Mouse (Mus musculus): ENCODE measurements around the gene Flad1. TPM values are rescaled to one million over a fixed set of nuclear protein-coding genes. Genes with fewer than 3 reads are reported as not detected.

Gene Flad1
- polyA plus RNA-seq, 1 experiment from 2014 or later, result 36.5 TPM

DNA sequence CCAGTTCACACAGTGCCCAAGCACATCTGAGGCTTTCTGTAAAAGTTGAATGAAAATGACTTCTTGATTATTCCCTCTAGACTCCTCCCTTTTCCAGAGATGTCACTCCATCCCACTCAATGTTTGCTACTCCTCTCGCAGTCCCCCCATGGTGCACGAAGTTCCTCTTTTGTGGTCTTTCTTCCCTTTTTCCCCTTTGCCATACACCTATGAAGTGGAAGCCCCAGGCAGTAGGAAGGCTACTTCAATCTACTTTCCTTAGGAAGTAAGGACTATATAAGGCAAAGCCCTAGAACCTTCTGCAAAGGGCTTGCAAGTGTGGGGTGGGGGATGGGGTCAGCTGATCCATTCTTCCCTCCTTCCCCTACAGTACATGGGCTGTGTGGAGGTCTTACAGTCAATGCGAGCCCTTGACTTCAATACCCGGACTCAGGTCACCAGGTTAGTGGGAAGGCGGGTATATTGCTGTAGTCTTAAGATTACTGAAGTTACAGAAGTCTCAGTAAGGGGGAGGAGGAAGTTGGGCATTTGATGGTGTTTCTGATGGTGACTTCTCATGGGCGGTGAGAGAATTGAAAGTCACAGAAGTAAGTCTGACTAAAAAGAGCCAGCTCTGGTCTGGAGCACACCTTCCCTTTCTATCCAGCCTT lies 11.0 kb upstream of the Flad1 start:
- no peak overlapping the region for H3K9ac ChIP-seq

DNA sequence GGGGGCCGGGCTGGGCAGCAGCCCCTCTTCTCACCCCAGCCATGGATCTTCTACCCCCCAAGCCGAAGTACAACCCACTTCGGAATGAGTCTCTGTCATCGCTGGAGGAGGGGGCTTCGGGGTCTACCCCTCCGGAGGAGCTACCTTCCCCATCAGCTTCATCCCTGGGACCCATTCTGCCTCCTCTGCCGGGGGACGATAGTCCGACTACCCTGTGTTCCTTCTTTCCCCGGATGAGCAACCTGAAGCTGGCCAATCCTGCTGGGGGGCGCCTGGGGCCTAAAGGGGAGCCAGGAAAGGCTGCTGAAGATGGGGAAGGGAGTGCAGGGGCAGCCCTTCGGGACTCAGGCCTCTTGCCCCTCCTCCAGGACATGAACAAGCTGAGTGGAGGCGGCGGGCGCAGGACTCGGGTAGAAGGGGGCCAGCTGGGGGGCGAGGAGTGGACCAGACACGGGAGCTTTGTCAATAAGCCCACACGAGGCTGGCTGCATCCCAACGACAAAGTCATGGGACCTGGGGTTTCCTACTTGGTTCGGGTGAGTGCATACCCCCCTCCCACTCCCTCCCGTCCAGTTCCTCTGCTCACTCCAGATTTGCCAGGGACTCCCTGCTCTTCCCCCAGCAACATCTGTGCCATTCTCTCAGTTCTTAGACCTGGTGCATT lies 10.3 kb upstream of the Flad1 start:
- H3K27me3 ChIP-seq (replicated peaks), result no peaks in the 10 kb centered on the region
- no peak overlapping the region for H3K27ac ChIP-seq
- H3K9me3 ChIP-seq, result no peaks in the 10 kb centered on the region
- peaks cover 33% of the 10 kb centered on the region for H3K4me1 ChIP-seq
- H3K9ac ChIP-seq, result peak overlapping the region; percentile 39; the same call in 1 of the 2 replicates
- peak overlapping the region; percentile 30 for H3K4me3 ChIP-seq
- peak overlapping the region; percentile 49 for H3K4me2 ChIP-seq
- H3K36me3 ChIP-seq (replicated peaks), result no peaks in the 10 kb centered on the region
- 10% methylated on average over 22 of the region's 22 CpGs for WGBS
- no peak for ATAC-seq (replicated peaks)

More for the DNA sequence above, 11.0 kb upstream of the Flad1 start:
- H3K4me2 ChIP-seq, result no peak overlapping the region; the same call in 1 of the 2 replicates
- no peaks in the 10 kb centered on the region for H3K27me3 ChIP-seq (replicated peaks)
- H3K4me1 ChIP-seq, result peaks cover 25% of the 10 kb centered on the region
- no peaks in the 10 kb centered on the region for H3K36me3 ChIP-seq (replicated peaks)
- no peak for ATAC-seq (replicated peaks)
- no peak overlapping the region for H3K27ac ChIP-seq
- no peaks in the 10 kb centered on the region for H3K9me3 ChIP-seq
- 67% methylated on average over 6 of the region's 6 CpGs for WGBS
- no peak overlapping the region for H3K4me3 ChIP-seq

DNA sequence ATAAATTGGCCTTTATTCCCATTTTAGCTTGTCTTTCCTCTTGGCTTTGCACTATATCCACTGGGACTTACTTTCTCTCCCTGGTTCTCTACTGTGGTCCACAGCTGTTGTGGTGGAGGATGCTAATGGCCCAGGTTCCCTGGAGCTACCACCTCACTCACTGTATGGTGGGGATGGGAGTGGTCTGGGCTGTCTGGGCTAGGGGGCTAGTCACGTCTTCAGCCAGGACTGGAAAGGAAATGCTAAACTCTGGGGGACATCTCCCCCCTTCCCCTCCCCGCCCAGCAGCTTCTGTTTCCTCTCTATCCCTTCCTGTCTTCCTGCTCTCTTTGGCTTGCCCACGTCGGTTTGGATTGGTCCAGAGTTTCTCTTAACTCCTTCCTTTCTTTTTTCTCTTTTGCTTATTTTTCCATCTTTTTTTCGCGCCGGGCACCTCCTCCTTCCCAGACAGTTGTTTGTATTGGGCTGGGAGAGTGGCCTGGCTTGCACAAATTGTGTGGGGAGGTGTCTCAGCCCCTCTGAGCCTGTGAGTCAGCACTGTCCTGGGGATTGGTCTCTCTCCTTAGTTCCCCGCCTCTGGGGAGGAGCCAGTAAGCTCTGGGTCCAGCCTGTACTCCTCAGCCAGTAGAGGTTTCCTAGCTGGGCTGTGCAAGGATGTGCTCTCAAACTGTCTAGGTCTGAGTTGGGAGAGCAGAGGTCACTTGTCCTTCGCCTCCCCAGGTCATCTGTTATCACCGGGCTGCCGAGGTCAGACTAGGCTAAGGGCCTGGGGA lies 9.5 kb upstream of the Flad1 start:
- H3K27ac ChIP-seq, result peak overlapping the region; percentile 39
- no peaks in the 10 kb centered on the region for H3K27me3 ChIP-seq (replicated peaks)
- H3K4me2 ChIP-seq, result peak overlapping the region; percentile 49
- peak overlapping the region; percentile 39; the same call in 1 of the 2 replicates for H3K9ac ChIP-seq
- 0 out of 2 replicates have a peak, but pooled peaks have one; percentile 32 for ATAC-seq (replicated peaks)
- H3K36me3 ChIP-seq (replicated peaks), result no peaks in the 10 kb centered on the region
- peak overlapping the region; percentile 30 for H3K4me3 ChIP-seq
- 5% methylated on average over 11 of the region's 11 CpGs for WGBS
- peaks cover 37% of the 10 kb centered on the region for H3K4me1 ChIP-seq
- no peaks in the 10 kb centered on the region for H3K9me3 ChIP-seq

DNA sequence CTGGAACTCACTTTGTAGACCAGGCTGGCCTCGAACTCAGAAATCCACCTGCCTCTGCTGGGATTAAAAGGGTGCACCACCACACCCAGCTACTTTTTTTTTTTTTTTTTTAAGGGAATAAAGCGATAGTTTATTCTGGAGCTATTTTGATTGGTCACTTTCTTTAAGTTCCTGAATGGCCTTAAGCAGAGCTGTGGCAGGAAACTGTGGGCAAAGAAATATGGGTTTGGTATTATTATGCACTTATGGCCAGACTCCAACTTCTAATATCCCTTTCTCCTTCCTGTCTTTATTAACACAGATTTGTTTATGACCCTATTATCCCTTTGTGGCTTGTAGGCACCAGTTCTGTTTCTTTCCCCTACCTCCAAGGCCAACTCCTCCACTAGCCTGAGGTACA lies 8.8 kb upstream of the Flad1 start:
- peak overlapping the region; percentile 39; the same call in 1 of the 2 replicates for H3K27ac ChIP-seq

DNA sequence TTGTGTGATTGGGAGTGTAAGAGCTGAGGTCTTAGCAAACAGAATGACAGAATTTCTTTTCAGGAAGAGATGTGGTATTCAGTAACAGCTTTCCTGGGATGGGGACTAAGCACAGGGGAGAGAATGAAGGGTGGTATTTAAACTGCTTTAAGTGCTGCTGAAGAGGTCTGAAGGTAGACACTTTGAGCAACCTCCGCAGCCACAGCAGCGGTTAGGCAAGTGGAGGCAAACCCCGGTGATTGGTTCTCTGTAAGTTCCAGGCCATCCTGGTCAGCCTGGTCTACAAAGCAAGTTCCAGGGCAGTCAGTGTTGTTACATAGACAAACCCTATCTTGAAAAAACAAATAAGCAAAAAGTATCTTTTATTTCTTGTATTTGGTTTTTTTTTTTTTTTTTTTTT lies 8.3 kb upstream of the Flad1 start:
- no peak for ATAC-seq (replicated peaks)
- no peaks in the 10 kb centered on the region for H3K27me3 ChIP-seq (replicated peaks)
- peaks cover 37% of the 10 kb centered on the region for H3K4me1 ChIP-seq
- 0 out of 2 replicates have a peak overlapping the region, but pooled peaks have one; percentile 36 for H3K27ac ChIP-seq
- 43% methylated on average over 3 of the region's 3 CpGs for WGBS
- H3K4me2 ChIP-seq, result peak overlapping the region; percentile 98
- peak overlapping the region; percentile 65; the same call in 1 of the 2 replicates for H3K9ac ChIP-seq
- H3K36me3 ChIP-seq (replicated peaks), result peaks cover 2% of the 10 kb centered on the region
- H3K9me3 ChIP-seq, result no peaks in the 10 kb centered on the region
- H3K4me3 ChIP-seq, result peak overlapping the region; percentile 60

More for the DNA sequence above, 8.8 kb upstream of the Flad1 start:
- no peak overlapping the region; the same call in 1 of the 2 replicates for H3K4me2 ChIP-seq
- no peaks in the 10 kb centered on the region for H3K9me3 ChIP-seq
- H3K27me3 ChIP-seq (replicated peaks), result no peaks in the 10 kb centered on the region
- no peak overlapping the region for H3K9ac ChIP-seq
- WGBS, result 60% methylated on average over 2 of the region's 2 CpGs
- H3K36me3 ChIP-seq (replicated peaks), result no peaks in the 10 kb centered on the region
- ATAC-seq (replicated peaks), result no peak
- H3K4me1 ChIP-seq, result peaks cover 37% of the 10 kb centered on the region
- H3K4me3 ChIP-seq, result no peak overlapping the region

DNA sequence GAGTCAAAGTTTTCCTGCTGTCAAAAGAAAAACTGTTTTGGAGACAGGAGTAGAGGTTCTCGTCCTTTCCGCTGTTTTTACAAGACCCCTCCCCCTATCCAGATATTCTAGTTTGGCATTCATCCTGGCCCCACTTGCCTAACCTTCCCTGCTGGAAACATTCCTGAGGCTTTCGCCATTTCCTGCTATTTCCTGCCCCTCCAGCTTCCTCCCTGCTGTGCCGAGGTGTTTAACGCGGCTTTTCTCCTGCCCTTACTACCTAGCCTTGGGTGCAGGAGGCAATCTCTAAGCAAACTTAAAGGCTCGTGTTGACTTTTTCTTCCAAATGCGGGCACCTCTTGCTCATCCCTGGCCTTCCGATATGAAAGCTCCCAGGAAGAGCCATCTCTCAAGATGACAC lies 7.9 kb upstream of the Flad1 start:
- Histone ChIP-seq H3K4me1 (peaks cover 37% of the 10 kb centered on the region), H3K27ac (peak overlapping the region; percentile 83), H3K9me3 (no peaks in the 10 kb centered on the region), H3K4me3 (peak overlapping the region; percentile 60), H3K4me2 (peak overlapping the region; percentile 98), H3K9ac (peak overlapping the region; percentile 65), H3K36me3 (replicated peaks) (peaks cover 7% of the 10 kb centered on the region), H3K27me3 (replicated peaks) (no peaks in the 10 kb centered on the region)
- WGBS, result 3% methylated on average over 9 of the region's 9 CpGs
- no peak for ATAC-seq (replicated peaks)

DNA sequence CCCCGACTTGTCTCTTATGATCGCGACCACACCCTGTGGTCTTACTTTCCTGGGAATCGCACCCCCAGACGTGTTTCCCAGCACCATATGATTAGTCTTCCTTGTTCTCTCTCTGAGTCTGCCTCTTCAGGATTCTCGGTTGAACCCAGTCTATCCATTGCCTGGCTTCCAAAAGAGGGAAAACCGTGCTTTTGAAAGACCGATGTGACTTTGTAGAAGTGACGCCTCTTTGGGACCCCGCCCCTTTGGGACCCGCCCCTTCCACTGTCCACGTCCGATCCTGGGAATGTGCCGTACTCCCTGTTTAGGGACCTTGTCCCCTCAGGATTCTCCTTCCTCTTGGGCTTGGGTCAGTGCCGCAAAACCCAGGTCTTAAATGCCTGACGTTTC lies 7.2 kb upstream of the Flad1 start:
- Histone ChIP-seq H3K4me1 (peaks cover 37% of the 10 kb centered on the region), H3K9ac (peak overlapping the region; percentile 65), H3K36me3 (replicated peaks) (peaks cover 10% of the 10 kb centered on the region), H3K4me2 (peak overlapping the region; percentile 98), H3K27me3 (replicated peaks) (no peaks in the 10 kb centered on the region), H3K4me3 (peak overlapping the region; percentile 60), H3K27ac (peak overlapping the region; percentile 83), H3K9me3 (no peaks in the 10 kb centered on the region)
- 0% methylated on average over 16 of the region's 16 CpGs for WGBS
- ATAC-seq (replicated peaks), result peak; percentile 15

DNA sequence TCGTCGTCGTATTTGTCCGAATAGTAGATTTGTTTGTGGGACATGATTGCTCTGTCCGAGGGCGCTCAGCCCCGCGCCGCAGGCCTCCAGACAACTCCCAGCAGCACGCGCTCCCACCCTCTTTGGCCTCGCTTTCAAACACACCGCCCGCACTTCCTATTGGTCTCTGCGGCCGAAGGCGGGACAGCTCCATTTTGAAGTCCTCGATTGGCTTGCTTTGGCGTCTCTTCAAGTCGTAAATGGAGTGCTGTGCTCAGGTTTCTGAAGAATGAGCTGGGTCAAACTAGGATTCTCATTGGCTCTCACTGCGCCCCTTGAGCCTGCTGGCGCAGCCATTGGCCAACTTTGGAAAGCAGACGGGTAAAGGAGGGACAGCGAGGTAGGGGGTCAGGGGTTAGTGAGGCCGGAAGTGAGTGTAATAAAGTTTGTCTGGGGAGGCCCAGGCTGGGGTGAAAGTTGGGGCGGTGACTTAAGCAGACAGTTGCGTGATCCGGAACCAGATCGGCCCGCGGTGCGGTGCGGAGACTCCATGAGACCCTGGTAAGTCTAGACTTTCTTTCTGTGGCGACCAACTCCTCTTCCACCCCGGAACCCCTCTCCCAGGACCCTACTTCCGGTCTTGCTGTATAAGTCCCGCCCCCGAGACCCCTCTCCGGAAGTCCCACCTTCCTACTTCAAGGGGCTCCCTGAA lies 6.6 kb upstream of the Flad1 start, which contains the start of the genes Cks1b and Shc1:
Gene Cks1b (minus strand): TSS at position 214 of the 691 bp plus-strand sequence.
Gene Shc1 (plus strand): TSS at position 274 of the 691 bp plus-strand sequence.
- Histone ChIP-seq H3K4me3 (peak within 1 kb of the TSS; percentile 60), H3K4me1 (peaks cover 37% of the 10 kb centered on the region), H3K36me3 (replicated peaks) (peaks cover 10% of the 10 kb centered on the region), H3K4me2 (peak within 1 kb of the TSS; percentile 98), H3K9ac (peak within 1 kb of the TSS; percentile 65), H3K27ac (peak within 1 kb of the TSS; percentile 83), H3K27me3 (replicated peaks) (no peaks in the 10 kb centered on the region), H3K9me3 (no peaks in the 10 kb centered on the region)
- ATAC-seq (replicated peaks), result peak; percentile 97
- under 1% methylated on average over 39 of the region's 39 CpGs for WGBS

DNA sequence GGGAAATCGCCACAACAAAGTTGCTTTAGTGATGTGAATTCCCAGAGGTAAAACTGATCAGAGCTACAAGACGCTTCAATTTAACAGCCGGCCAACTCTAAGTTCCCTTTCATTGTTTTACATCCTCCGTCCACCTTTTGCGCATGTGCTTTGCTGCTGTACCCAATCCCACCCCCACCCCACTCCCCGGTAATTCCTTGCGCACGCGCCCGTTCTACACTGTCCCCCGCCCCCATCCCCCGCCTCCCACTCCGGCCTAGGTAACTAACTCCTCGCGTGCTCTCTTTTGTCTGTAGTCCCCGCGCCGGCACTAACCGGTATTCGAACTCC lies 6.1 kb upstream of the Flad1 start:
- Histone ChIP-seq H3K27me3 (replicated peaks) (no peaks in the 10 kb centered on the region), H3K9ac (peak overlapping the region; percentile 37), H3K36me3 (replicated peaks) (peaks cover 10% of the 10 kb centered on the region), H3K9me3 (no peaks in the 10 kb centered on the region), H3K4me3 (peak overlapping the region; percentile 60), H3K27ac (peak overlapping the region; percentile 83), H3K4me2 (peak overlapping the region; percentile 98), H3K4me1 (peaks cover 37% of the 10 kb centered on the region)
- peak; percentile 57 for ATAC-seq (replicated peaks)
- WGBS, result under 1% methylated on average over 20 of the region's 20 CpGs

DNA sequence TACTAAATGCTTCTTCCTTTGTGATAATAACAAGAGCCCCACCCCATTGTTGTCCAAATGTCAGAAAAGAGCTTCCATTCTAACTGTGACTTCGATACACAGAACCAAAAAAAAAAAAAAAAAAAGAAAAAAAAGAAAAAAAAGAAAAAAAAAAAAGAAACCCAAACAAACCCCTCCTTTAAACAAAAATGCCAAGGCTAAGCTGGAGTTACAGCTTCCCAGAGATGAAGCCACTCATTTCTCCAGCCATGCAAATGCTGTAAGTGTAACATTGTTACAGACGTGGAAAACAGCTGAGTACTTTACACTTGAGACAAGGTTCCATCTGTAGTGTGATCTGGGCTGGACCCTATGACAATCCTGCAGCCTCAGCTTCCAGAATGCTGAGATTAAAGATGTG lies 5.5 kb upstream of the Flad1 start:
- H3K4me1 ChIP-seq, result peaks cover 35% of the 10 kb centered on the region
- 30% methylated on average over 2 of the region's 2 CpGs for WGBS

DNA sequence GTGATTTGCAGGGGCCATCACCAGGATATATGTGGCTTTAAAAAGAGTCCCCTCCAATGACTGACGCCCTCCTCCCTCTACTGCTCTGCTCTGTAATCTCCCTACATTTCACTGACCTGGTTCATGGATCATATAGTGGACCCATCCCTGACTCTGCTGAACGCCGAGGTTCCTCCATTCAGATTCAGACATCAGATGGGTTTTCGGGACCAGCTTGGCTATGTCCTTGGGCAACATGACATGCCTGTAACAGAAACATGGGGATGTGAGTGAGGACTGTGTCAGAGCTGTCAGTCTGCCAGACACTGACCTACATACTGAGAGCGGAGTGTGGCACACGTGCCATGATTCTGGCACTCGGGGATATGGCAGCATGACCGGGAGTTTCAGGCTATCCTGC lies 4.5 kb upstream of the Flad1 start:
- ATAC-seq (replicated peaks), result no peak
- Histone ChIP-seq H3K36me3 (replicated peaks) (peaks cover 10% of the 10 kb centered on the region), H3K4me2 (no peak overlapping the region), H3K4me3 (no peak overlapping the region), H3K4me1 (peaks cover 27% of the 10 kb centered on the region), H3K27me3 (replicated peaks) (no peaks in the 10 kb centered on the region), H3K9ac (no peak overlapping the region), H3K9me3 (no peaks in the 10 kb centered on the region), H3K27ac (no peak overlapping the region)
- 98% methylated on average over 8 of the region's 8 CpGs for WGBS

More for the DNA sequence above, 5.5 kb upstream of the Flad1 start:
- no peaks in the 10 kb centered on the region for H3K27me3 ChIP-seq (replicated peaks)
- peak overlapping the region; percentile 37 for H3K9ac ChIP-seq
- peak overlapping the region; percentile 83 for H3K27ac ChIP-seq
- ATAC-seq (replicated peaks), result no peak
- peaks cover 10% of the 10 kb centered on the region for H3K36me3 ChIP-seq (replicated peaks)
- no peaks in the 10 kb centered on the region for H3K9me3 ChIP-seq
- H3K4me3 ChIP-seq, result peak overlapping the region; percentile 60
- H3K4me2 ChIP-seq, result peak overlapping the region; percentile 98

Data from midbrain, embryonic 15.5 days (tissue).